Mouse (Mus musculus): Measurements from ENCODE around the gene Pradc1. TPM values are rescaled to one million over a fixed set of nuclear protein-coding genes. Genes with fewer than 3 reads are reported as not detected.

Gene Pradc1
- polyA plus RNA-seq, 2 experiments, result 27.6 to 29.6 TPM

DNA sequence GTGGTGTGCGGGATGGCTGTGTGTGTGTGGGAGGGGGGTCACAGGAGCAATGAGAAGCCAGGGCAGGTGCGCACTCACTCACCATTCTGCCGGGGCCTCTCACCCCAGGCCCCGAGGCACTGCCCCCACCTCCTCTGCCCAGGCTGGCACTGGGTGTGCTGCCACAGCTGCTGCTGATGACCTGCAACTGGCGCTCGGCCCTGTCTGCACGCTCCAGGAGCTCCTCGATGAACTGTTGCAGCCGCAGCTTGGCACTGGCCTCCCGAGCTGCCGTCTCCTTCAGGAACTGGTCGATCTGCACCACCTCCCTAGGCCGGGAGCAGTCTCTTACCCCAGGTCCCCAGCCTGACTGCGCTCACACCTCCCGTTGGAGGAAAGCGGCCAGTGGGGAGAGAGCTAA is 28.9 kb upstream of the Pradc1 start:
- TF ChIP-seq POLR2A (IDR thresholded peaks at IDR 0.05; ENCODE audit: borderline replicate concordance, extremely low read depth, insufficient read depth, insufficient read length), result no peak
- H3K4me2 ChIP-seq (replicated peaks; ENCODE audit: low read depth, low read length, severe bottlenecking), result no peak overlapping the region
- H3K27ac ChIP-seq (replicated peaks; ENCODE audit: low read depth, low read length), result no peak overlapping the region
- H3K4me1 ChIP-seq (ENCODE audit: control insufficient read depth, insufficient read depth, low read length), result peaks cover 4% of the 10 kb centered on the region; the same call in 1 of the 2 replicates
- WGBS, result 79% methylated on average over 16 of the region's 16 CpGs
- H3K9ac ChIP-seq (ENCODE audit: low read depth, low read length, severe bottlenecking), result no peak overlapping the region
- H3K27me3 ChIP-seq (ENCODE audit: control insufficient read depth, insufficient read depth, low read length), result peaks cover 27% of the 10 kb centered on the region
- no peaks in the 10 kb centered on the region for H3K9me3 ChIP-seq (ENCODE audit: control insufficient read depth, low read length)
- DNase-seq (ENCODE audit: low spot score), result no peak
- no peaks in the 10 kb centered on the region for H3K36me3 ChIP-seq (ENCODE audit: control insufficient read depth, insufficient read depth, low read length)
- ATAC-seq (ENCODE audit: low FRiP score, low read depth), result no peak
- no peak overlapping the region for H3K4me3 ChIP-seq (replicated peaks; ENCODE audit: low read length)

DNA sequence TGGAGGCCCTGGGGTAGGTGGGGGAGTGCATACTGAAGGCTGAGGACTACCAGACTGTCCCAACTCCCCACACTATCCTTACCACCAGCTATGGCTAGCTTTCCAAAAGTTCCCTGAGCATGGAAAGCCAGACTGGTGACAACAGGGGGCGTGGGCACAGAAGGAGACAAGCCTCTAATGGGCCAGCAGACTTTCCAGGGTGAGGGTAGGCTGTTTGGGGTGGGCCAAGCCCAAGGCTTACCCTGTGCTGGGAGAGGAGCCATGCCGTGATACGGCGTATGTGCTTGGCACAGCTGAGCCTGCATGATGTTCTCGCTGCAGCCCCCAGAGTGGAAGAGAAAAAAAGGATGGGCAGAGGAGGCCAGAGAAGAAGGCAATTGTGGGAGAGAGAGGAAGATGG is 28.2 kb upstream of the Pradc1 start:
- no peak for TF ChIP-seq POLR2A (IDR thresholded peaks at IDR 0.05; ENCODE audit: borderline replicate concordance, extremely low read depth, insufficient read depth, insufficient read length)
- H3K27ac ChIP-seq (replicated peaks; ENCODE audit: low read depth, low read length), result no peak overlapping the region
- H3K4me2 ChIP-seq (replicated peaks; ENCODE audit: low read depth, low read length, severe bottlenecking), result no peak overlapping the region
- no peak overlapping the region for H3K4me3 ChIP-seq (replicated peaks; ENCODE audit: low read length)
- H3K9me3 ChIP-seq (ENCODE audit: control insufficient read depth, low read length), result no peaks in the 10 kb centered on the region
- DNase-seq (ENCODE audit: low spot score) (no peak), ATAC-seq (ENCODE audit: low FRiP score, low read depth) (no peak)
- H3K27me3 ChIP-seq (ENCODE audit: control insufficient read depth, insufficient read depth, low read length), result peaks cover 20% of the 10 kb centered on the region
- WGBS, result 81% methylated on average over 5 of the region's 5 CpGs
- H3K36me3 ChIP-seq (ENCODE audit: control insufficient read depth, insufficient read depth, low read length), result no peaks in the 10 kb centered on the region
- H3K9ac ChIP-seq (ENCODE audit: low read depth, low read length, severe bottlenecking), result no peak overlapping the region
- H3K4me1 ChIP-seq (ENCODE audit: control insufficient read depth, insufficient read depth, low read length), result peaks cover 4% of the 10 kb centered on the region; the same call in 1 of the 2 replicates

DNA sequence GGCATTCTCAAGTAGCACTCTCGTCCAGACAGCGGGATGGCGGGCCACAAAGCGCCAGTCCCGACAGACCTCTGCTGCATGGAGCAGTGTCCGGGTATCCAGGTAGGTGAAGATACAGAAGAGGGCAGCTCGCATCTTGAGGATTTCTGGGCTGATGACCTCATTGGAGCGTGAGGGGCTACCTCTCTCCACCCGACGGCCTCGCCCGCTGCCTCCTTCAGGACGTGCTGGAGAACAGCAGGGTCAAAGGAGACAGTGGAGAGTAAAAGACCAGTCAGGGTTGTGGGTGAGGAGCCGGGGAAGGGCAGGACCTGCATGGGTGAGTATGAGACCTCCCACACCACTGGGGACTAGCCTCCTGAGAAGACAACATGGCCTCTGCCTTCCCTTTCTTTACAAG is 26.6 kb upstream of the Pradc1 start:
- Histone ChIP-seq H3K9me3 (ENCODE audit: control insufficient read depth, low read length) (no peaks in the 10 kb centered on the region), H3K9ac (ENCODE audit: low read depth, low read length, severe bottlenecking) (no peak overlapping the region), H3K4me3 (replicated peaks; ENCODE audit: low read length) (no peak overlapping the region), H3K4me1 (ENCODE audit: control insufficient read depth, insufficient read depth, low read length) (no peaks in the 10 kb centered on the region), H3K4me2 (replicated peaks; ENCODE audit: low read depth, low read length, severe bottlenecking) (no peak overlapping the region), H3K27ac (replicated peaks; ENCODE audit: low read depth, low read length) (no peak overlapping the region), H3K27me3 (ENCODE audit: control insufficient read depth, insufficient read depth, low read length) (peaks cover 5% of the 10 kb centered on the region; the same call in 1 of the 2 replicates), H3K36me3 (ENCODE audit: control insufficient read depth, insufficient read depth, low read length) (no peaks in the 10 kb centered on the region)
- DNase-seq (ENCODE audit: low spot score) (no peak), ATAC-seq (ENCODE audit: low FRiP score, low read depth) (no peak)
- TF ChIP-seq POLR2A (IDR thresholded peaks at IDR 0.05; ENCODE audit: borderline replicate concordance, extremely low read depth, insufficient read depth, insufficient read length), result no peak
- WGBS, result 42% methylated on average over 14 of the region's 14 CpGs

DNA sequence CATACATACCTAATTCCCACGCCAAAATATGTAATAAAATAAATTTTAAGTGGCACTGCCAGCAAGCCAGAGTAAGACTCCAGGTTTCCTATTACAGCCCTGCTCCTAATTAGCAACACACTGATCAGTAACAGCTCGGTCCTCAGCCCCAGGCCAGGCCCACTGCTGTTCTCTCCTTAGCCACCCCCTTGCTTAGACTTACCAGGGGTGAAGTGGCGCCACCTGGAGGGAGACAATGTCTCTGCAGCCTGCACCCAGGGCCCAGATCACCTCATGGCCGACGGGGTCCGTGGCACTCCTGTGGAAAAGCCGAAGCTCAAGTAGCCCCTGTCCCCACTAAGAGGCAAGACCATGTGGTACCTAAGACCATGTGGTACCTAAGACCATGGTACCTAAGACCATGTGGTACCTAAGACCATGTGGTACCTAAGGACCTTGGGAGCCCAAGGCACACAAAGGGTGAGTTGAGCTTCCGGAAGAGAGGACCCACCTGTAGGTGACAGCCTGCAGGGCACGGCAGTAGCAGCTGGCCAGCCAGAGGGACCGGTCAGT is 25.7 kb upstream of the Pradc1 start:
- H3K4me3 ChIP-seq (replicated peaks; ENCODE audit: low read length), result no peak overlapping the region
- H3K27me3 ChIP-seq (ENCODE audit: control insufficient read depth, insufficient read depth, low read length), result no peaks in the 10 kb centered on the region; the same call in 1 of the 2 replicates
- no peak for DNase-seq (ENCODE audit: low spot score)
- no peaks in the 10 kb centered on the region for H3K4me1 ChIP-seq (ENCODE audit: control insufficient read depth, insufficient read depth, low read length)
- 33% methylated on average over 10 of the region's 10 CpGs for WGBS
- TF ChIP-seq POLR2A (IDR thresholded peaks at IDR 0.05; ENCODE audit: borderline replicate concordance, extremely low read depth, insufficient read depth, insufficient read length), result no peak
- no peak overlapping the region for H3K4me2 ChIP-seq (replicated peaks; ENCODE audit: low read depth, low read length, severe bottlenecking)
- H3K9me3 ChIP-seq (ENCODE audit: control insufficient read depth, low read length), result no peaks in the 10 kb centered on the region
- no peak overlapping the region for H3K9ac ChIP-seq (ENCODE audit: low read depth, low read length, severe bottlenecking)
- H3K36me3 ChIP-seq (ENCODE audit: control insufficient read depth, insufficient read depth, low read length), result no peaks in the 10 kb centered on the region
- no peak overlapping the region for H3K27ac ChIP-seq (replicated peaks; ENCODE audit: low read depth, low read length)
- peak; percentile 53; the same call in 1 of the 2 replicates for ATAC-seq (ENCODE audit: low FRiP score, low read depth)

DNA sequence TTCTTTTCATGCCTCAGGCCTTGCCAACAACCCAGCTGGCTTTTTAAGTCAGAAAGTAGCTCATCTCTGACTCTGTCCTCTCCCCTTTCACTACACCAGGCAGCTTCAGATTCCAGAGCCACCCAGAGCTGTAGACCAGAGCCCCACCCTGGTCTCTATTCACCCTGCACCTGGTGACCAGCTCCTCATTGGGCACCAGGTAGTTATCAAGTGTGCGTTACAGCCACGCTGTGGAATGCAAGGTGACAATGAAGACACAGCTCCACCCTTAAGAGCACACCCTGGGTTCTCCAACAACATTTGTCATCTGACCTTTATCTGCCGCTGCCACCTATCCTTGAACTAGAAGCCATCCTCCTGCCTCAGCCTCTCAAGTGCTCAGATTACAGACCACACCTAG is 23.8 kb upstream of the Pradc1 start:
- H3K4me2 ChIP-seq (replicated peaks; ENCODE audit: low read depth, low read length, severe bottlenecking), result no peak overlapping the region
- no peak for DNase-seq (ENCODE audit: low spot score)
- 71% methylated on average over 3 of the region's 3 CpGs for WGBS

More for the DNA sequence above, 23.8 kb upstream of the Pradc1 start:
- H3K9me3 ChIP-seq (ENCODE audit: control insufficient read depth, low read length), result no peaks in the 10 kb centered on the region
- no peak overlapping the region for H3K4me3 ChIP-seq (replicated peaks; ENCODE audit: low read length)
- H3K27ac ChIP-seq (replicated peaks; ENCODE audit: low read depth, low read length), result no peak overlapping the region
- no peak for TF ChIP-seq POLR2A (IDR thresholded peaks at IDR 0.05; ENCODE audit: borderline replicate concordance, extremely low read depth, insufficient read depth, insufficient read length)
- H3K27me3 ChIP-seq (ENCODE audit: control insufficient read depth, insufficient read depth, low read length), result no peaks in the 10 kb centered on the region
- no peaks in the 10 kb centered on the region for H3K4me1 ChIP-seq (ENCODE audit: control insufficient read depth, insufficient read depth, low read length)
- no peak for ATAC-seq (ENCODE audit: low FRiP score, low read depth)
- H3K36me3 ChIP-seq (ENCODE audit: control insufficient read depth, insufficient read depth, low read length), result no peaks in the 10 kb centered on the region
- no peak overlapping the region for H3K9ac ChIP-seq (ENCODE audit: low read depth, low read length, severe bottlenecking)
